13 mouse cellular contexts compared by ENCODE assay signal in genomic region chr13:27399061-27399724, GRCm38 (mm10). TPM values are rescaled to one million over a fixed set of nuclear protein-coding genes. Genes with fewer than 3 reads are reported as not detected.
DNase-seq lines count a peak whose midpoint lies in the region; ATAC-seq lines count a peak whose summit lies in the region.
"Had no signal": no experiment of that assay in that cellular context is flagged by ENCODE, and none has a peak within 500 bp of the region (broad histone marks: within the 10 kb centered on the region; RNA-seq: fewer than 3 reads in every experiment).

No protein-coding gene starts in this region.

- H3K9ac ChIP-seq in embryonic facial prominence, embryonic 14.5 days (ENCODE audit: low read depth, low read length) = no peak overlapping the region

- 81% methylated on average over 7 of the region's 7 CpGs for WGBS in embryonic facial prominence, embryonic 14.5 days
- WGBS in midbrain, embryonic 10.5 days = 88% methylated on average over 7 of the region's 7 CpGs

- no peaks in the 10 kb centered on the region for H3K4me1 ChIP-seq in embryonic facial prominence, embryonic 14.5 days (ENCODE audit: control insufficient read depth, insufficient read depth, low read length)
- H3K4me1 ChIP-seq in midbrain, embryonic 10.5 days = 0 out of 2 replicates have a peak, but pooled peaks cover 3% of the 10 kb centered on the region

- DNase-seq in Muller cell, postnatal 12 days (ENCODE audit: inconsistent ontology term) = peak; percentile 2
- peak; percentile 74 for DNase-seq in cerebellum, adult 11-12 months
- DNase-seq in embryonic facial prominence, embryonic 14.5 days (ENCODE audit: low spot score) = peak; percentile 63
- DNase-seq in midbrain, embryonic 10.5 days (ENCODE audit: low spot score) = peak; percentile 28
- DNase-seq in kidney, postnatal 10 days = no peak
- DNase-seq in right cerebral cortex, postnatal 14 days = no peak
- DNase-seq in left cerebral cortex, adult 8-10 months (ENCODE audit: low spot score in 2 of 2) = no peak
- DNase-seq: kidney, adult 11 months had no signal

- no peaks in the 10 kb centered on the region for H3K36me3 ChIP-seq in embryonic facial prominence, embryonic 14.5 days (ENCODE audit: control insufficient read depth, insufficient read depth, low read length)
- H3K36me3 ChIP-seq in midbrain, embryonic 10.5 days = no peaks in the 10 kb centered on the region

- no peak overlapping the region for H3K4me3 ChIP-seq in embryonic facial prominence, embryonic 14.5 days (ENCODE audit: low read depth, low read length)
- H3K4me3 ChIP-seq in midbrain, embryonic 10.5 days = no peak overlapping the region

- ATAC-seq in embryonic facial prominence, embryonic 14.5 days (ENCODE audit: low read depth) = no peak
- ATAC-seq in frontal cortex, adult (ENCODE audit: low TSS enrichment) = no peak

- no peak overlapping the region for H3K27ac ChIP-seq in embryonic facial prominence, embryonic 14.5 days (replicated peaks; ENCODE audit: low read depth, low read length)
- H3K27ac ChIP-seq in midbrain, embryonic 10.5 days (replicated peaks) = 0 out of 2 replicates have a peak overlapping the region, but pooled peaks have one; percentile 10

- no peaks in the 10 kb centered on the region for H3K27me3 ChIP-seq in embryonic facial prominence, embryonic 14.5 days (replicated peaks; ENCODE audit: control insufficient read depth, insufficient read depth, low read length)
- H3K27me3 ChIP-seq in midbrain, embryonic 10.5 days (ENCODE audit: low read depth, poor library complexity, severe bottlenecking) = no peaks in the 10 kb centered on the region

- no peaks in the 10 kb centered on the region for H3K9me3 ChIP-seq in embryonic facial prominence, embryonic 14.5 days (ENCODE audit: control insufficient read depth, low read length)
- H3K9me3 ChIP-seq in midbrain, embryonic 10.5 days (replicated peaks) = no peaks in the 10 kb centered on the region

- no peak overlapping the region for H3K4me2 ChIP-seq in embryonic facial prominence, embryonic 14.5 days (ENCODE audit: low read depth, low read length)

RNA-seq across cellular contexts. Expression of gene Prl2b1, which starts 8.5 kb away (rescaled TPM):
- polyA plus RNA-seq in embryonic facial prominence, embryonic 14.5 days (2014; fragmentation: Nextera tagmentation; extraction: Ambion mirVana) = not detected in 2 replicates
- not detected in 2 replicates for polyA plus RNA-seq in midbrain, embryonic 10.5 days (2016; fragmentation: Nextera tagmentation; extraction: Ambion mirVana)
- total RNA-seq in left cerebral cortex, adult 8-10 months (2022) = not detected
- total RNA-seq: left cerebral cortex, postnatal 36 days had no signal
- polyA plus RNA-seq: cortical plate, adult 2 months; gonadal fat pad, adult 2 months; testis, adult 2 months had no signal

RNA-seq across cellular contexts. Expression of gene Prl8a6, which starts 39.3 kb away (rescaled TPM):
- polyA plus RNA-seq in embryonic facial prominence, embryonic 14.5 days (2014; fragmentation: Nextera tagmentation; extraction: Ambion mirVana) = not detected in 2 replicates
- not detected in 2 replicates for polyA plus RNA-seq in midbrain, embryonic 10.5 days (2016; fragmentation: Nextera tagmentation; extraction: Ambion mirVana)
- not detected for total RNA-seq in left cerebral cortex, adult 8-10 months (2022)
- total RNA-seq: left cerebral cortex, postnatal 36 days had no signal
- polyA plus RNA-seq: cortical plate, adult 2 months; gonadal fat pad, adult 2 months; testis, adult 2 months had no signal

RNA-seq across cellular contexts. Expression of gene Prl8a2, which starts 53.7 kb away (rescaled TPM):
- not detected in 2 replicates for polyA plus RNA-seq in embryonic facial prominence, embryonic 14.5 days (2014; fragmentation: Nextera tagmentation; extraction: Ambion mirVana)
- polyA plus RNA-seq in midbrain, embryonic 10.5 days (2016; fragmentation: Nextera tagmentation; extraction: Ambion mirVana) = not detected in 2 replicates
- total RNA-seq in left cerebral cortex, adult 8-10 months (2022) = not detected
- total RNA-seq: left cerebral cortex, postnatal 36 days had no signal
- polyA plus RNA-seq: cortical plate, adult 2 months; gonadal fat pad, adult 2 months; testis, adult 2 months had no signal

Comparison
In these comparisons a context has a peak if more than half of its experiments do, and no peak if none do; other contexts are left out.
1. DNase-seq: peak in Muller cell, postnatal 12 days (single experiment), cerebellum, adult 11-12 months (single experiment), embryonic facial prominence, embryonic 14.5 days (single experiment) and midbrain, embryonic 10.5 days (single experiment); none in kidney, postnatal 10 days (single experiment), right cerebral cortex, postnatal 14 days (single experiment) and left cerebral cortex, adult 8-10 months (0 of 2).